Mouse (Mus musculus) ES-Bruce4 (cell line): ENCODE results near the gene Adamtsl5.

ENCODE experiments used
- CTCF ChIP-seq: IDR thresholded peaks from one replicate; pipeline ENCODE4 v1.8.1; 2011; ENCODE audit warnings: low read depth, low read length
- EP300 ChIP-seq: IDR thresholded peaks from 2 replicates; pipeline ENCODE4 v1.6.1; 2011; ENCODE audit warnings: low read depth, low read length; ENCODE audit not compliant: insufficient read depth
- POLR2A ChIP-seq: IDR thresholded peaks from one replicate; pipeline ENCODE4 v1.8.1; 2011; ENCODE audit warnings: low read length; ENCODE audit not compliant: insufficient read depth

DNA sequence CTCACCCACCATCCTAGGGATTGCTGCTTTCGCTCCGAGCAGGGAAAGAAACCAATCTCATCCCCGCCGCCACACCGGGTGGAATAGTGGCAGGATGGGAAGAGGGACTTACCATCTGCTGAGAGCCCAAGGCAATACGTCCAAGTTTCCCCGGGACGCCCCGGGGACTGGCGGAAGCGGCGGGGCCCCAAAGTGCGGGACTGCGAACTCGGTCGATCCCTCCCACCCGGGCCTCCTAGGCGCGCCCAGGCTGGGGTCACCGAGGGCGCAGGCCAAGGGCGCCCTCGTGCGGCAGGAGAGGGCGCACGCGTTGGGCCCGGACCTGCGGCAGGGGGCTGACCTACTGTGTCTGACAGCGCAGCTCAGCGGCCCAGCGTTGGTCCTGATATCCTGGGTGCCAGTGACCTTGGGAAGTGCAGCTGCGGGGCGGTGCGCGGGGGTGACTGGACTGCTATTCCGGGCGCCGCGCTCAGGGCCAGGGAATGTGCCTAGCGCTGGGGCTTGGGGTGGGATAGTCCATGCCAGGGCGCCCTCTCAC is at the start of gene Adamtsl5:
- TF ChIP-seq POLR2A, result no peak
- 0 out of 2 replicates have a peak, but pooled peaks have one; percentile 18 for TF ChIP-seq EP300
- peak; percentile 85 for TF ChIP-seq CTCF
